Mouse (Mus musculus): ENCODE results near the gene Gm12355. TPM values are rescaled to one million over a fixed set of nuclear protein-coding genes. Genes with fewer than 3 reads are reported as not detected.
"Not testable (repeated sequence)": the region's sequence is repeated elsewhere in the genome, so short reads cannot be mapped to it uniquely, and the experiment has no call there.

The Gm12355 gene
- polyA plus RNA-seq, 1 experiment from 2014 or later, result 0.80 TPM

GRCm38 (mm10) chr11:98640091-98640490 is 14.6 kb upstream of the Gm12355 start:
- H3K4me1 ChIP-seq, result no peaks in the 10 kb centered on the region
- 66% methylated on average over 5 of the region's 5 CpGs for WGBS
- no peaks in the 10 kb centered on the region for H3K36me3 ChIP-seq
- no peaks in the 10 kb centered on the region for H3K9me3 ChIP-seq
- no peak overlapping the region for H3K27ac ChIP-seq
- ATAC-seq (ENCODE audit: insufficient number of reproducible peaks, insufficient read depth, low FRiP score, low TSS enrichment, low read depth), result no peak
- H3K4me2 ChIP-seq, result no peak overlapping the region
- no peak overlapping the region for H3K9ac ChIP-seq
- no peak overlapping the region for H3K4me3 ChIP-seq
- peaks cover 4% of the 10 kb centered on the region for H3K27me3 ChIP-seq

GRCm38 (mm10) chr11:98637501-98637900 is 12.0 kb upstream of the Gm12355 start:
- no peak overlapping the region for H3K4me3 ChIP-seq
- H3K4me2 ChIP-seq, result no peak overlapping the region
- no peaks in the 10 kb centered on the region for H3K36me3 ChIP-seq
- H3K27me3 ChIP-seq, result peaks cover 4% of the 10 kb centered on the region
- 79% methylated on average over 1 of the region's 1 CpGs for WGBS
- H3K9me3 ChIP-seq, result no peaks in the 10 kb centered on the region
- ATAC-seq (ENCODE audit: insufficient number of reproducible peaks, insufficient read depth, low FRiP score, low TSS enrichment, low read depth), result no peak
- no peaks in the 10 kb centered on the region for H3K4me1 ChIP-seq
- no peak overlapping the region for H3K27ac ChIP-seq
- H3K9ac ChIP-seq, result no peak overlapping the region

- not testable (repeated sequence) for H3K27me3 ChIP-seq; H3K4me1 ChIP-seq; H3K36me3 ChIP-seq; H3K4me2 ChIP-seq; H3K4me3 ChIP-seq; ATAC-seq (ENCODE audit: insufficient number of reproducible peaks, insufficient read depth, low FRiP score, low TSS enrichment, low read depth); H3K9ac ChIP-seq; H3K9me3 ChIP-seq; H3K27ac ChIP-seq
- WGBS, result 28% methylated on average over 10 of the region's 10 CpGs
Observed at GRCm38 (mm10) chr11:98635312-98635970, 10.0 kb upstream of the Gm12355 start.

- Histone ChIP-seq H3K4me3 (no peak overlapping the region), H3K9me3 (no peaks in the 10 kb centered on the region), H3K27ac (no peak overlapping the region), H3K4me1 (no peaks in the 10 kb centered on the region), H3K9ac (no peak overlapping the region), H3K4me2 (no peak overlapping the region), H3K36me3 (no peaks in the 10 kb centered on the region), H3K27me3 (peaks cover 3% of the 10 kb centered on the region; the same call in 1 of the 2 replicates)
- no peak for ATAC-seq (ENCODE audit: insufficient number of reproducible peaks, insufficient read depth, low FRiP score, low TSS enrichment, low read depth)
- 81% methylated on average over 5 of the region's 5 CpGs for WGBS
Observed at GRCm38 (mm10) chr11:98630646-98631045, 5.2 kb upstream of the Gm12355 start.

- Histone ChIP-seq H3K4me3 (no peak overlapping the region), H3K27ac (no peak overlapping the region), H3K4me2 (no peak overlapping the region), H3K27me3 (peaks cover 3% of the 10 kb centered on the region; the same call in 1 of the 2 replicates), H3K9ac (no peak overlapping the region), H3K36me3 (no peaks in the 10 kb centered on the region), H3K4me1 (no peaks in the 10 kb centered on the region), H3K9me3 (0 out of 2 replicates have a peak, but pooled peaks cover 3% of the 10 kb centered on the region)
- 98% methylated on average over 3 of the region's 3 CpGs for WGBS
- no peak for ATAC-seq (ENCODE audit: insufficient number of reproducible peaks, insufficient read depth, low FRiP score, low TSS enrichment, low read depth)
Observed at GRCm38 (mm10) chr11:98628706-98629105, 3.2 kb upstream of the Gm12355 start.

- 89% methylated on average over 2 of the region's 2 CpGs for WGBS
- H3K27ac ChIP-seq; H3K9ac ChIP-seq; H3K27me3 ChIP-seq; H3K4me2 ChIP-seq; H3K9me3 ChIP-seq; ATAC-seq (ENCODE audit: insufficient number of reproducible peaks, insufficient read depth, low FRiP score, low TSS enrichment, low read depth); H3K4me1 ChIP-seq; H3K36me3 ChIP-seq; H3K4me3 ChIP-seq: not testable (repeated sequence)
Observed at GRCm38 (mm10) chr11:98624381-98624780, 1.1 kb downstream of the Gm12355 start.

- WGBS, result 70% methylated on average over 6 of the region's 6 CpGs
- ATAC-seq (ENCODE audit: insufficient number of reproducible peaks, insufficient read depth, low FRiP score, low TSS enrichment, low read depth); H3K27ac ChIP-seq: not testable (repeated sequence)
Observed at GRCm38 (mm10) chr11:98623981-98624380, 1.5 kb downstream of the Gm12355 start.

GRCm38 (mm10) chr11:98620791-98621190 is 4.7 kb downstream of the Gm12355 start:
- no peaks in the 10 kb centered on the region for H3K27me3 ChIP-seq
- no peak for ATAC-seq (ENCODE audit: insufficient number of reproducible peaks, insufficient read depth, low FRiP score, low TSS enrichment, low read depth)
- no peaks in the 10 kb centered on the region for H3K4me1 ChIP-seq
- no peak overlapping the region for H3K4me3 ChIP-seq
- no peak overlapping the region for H3K4me2 ChIP-seq
- 0 out of 2 replicates have a peak, but pooled peaks cover 5% of the 10 kb centered on the region for H3K9me3 ChIP-seq
- H3K36me3 ChIP-seq, result no peaks in the 10 kb centered on the region
- H3K9ac ChIP-seq, result no peak overlapping the region
- WGBS, result 92% methylated on average over 13 of the region's 13 CpGs
- H3K27ac ChIP-seq, result no peak overlapping the region

More at GRCm38 (mm10) chr11:98623981-98624380, 1.5 kb downstream of the Gm12355 start:
- not testable (repeated sequence) for H3K4me1 ChIP-seq, H3K9me3 ChIP-seq, H3K27me3 ChIP-seq, H3K36me3 ChIP-seq, H3K4me3 ChIP-seq, H3K9ac ChIP-seq, H3K4me2 ChIP-seq

GRCm38 (mm10) chr11:98606763-98607162 is 18.7 kb downstream of the Gm12355 start:
- ATAC-seq (ENCODE audit: insufficient number of reproducible peaks, insufficient read depth, low FRiP score, low TSS enrichment, low read depth), result no peak
- peaks cover 30% of the 10 kb centered on the region for H3K27me3 ChIP-seq
- H3K4me2 ChIP-seq, result no peak overlapping the region
- H3K4me3 ChIP-seq, result no peak overlapping the region
- WGBS, result 11% methylated on average over 3 of the region's 3 CpGs
- H3K9ac ChIP-seq, result no peak overlapping the region
- no peak overlapping the region for H3K27ac ChIP-seq
- no peaks in the 10 kb centered on the region for H3K9me3 ChIP-seq
- H3K36me3 ChIP-seq, result no peaks in the 10 kb centered on the region
- H3K4me1 ChIP-seq, result peaks cover 5% of the 10 kb centered on the region; the same call in 1 of the 2 replicates

GRCm38 (mm10) chr11:98604911-98605310 is 20.6 kb downstream of the Gm12355 start:
- 65% methylated on average over 6 of the region's 6 CpGs for WGBS
- not testable (repeated sequence) for H3K27ac ChIP-seq
- H3K27me3 ChIP-seq, result peaks cover 48% of the 10 kb centered on the region

GRCm38 (mm10) chr11:98603953-98604352 is 21.5 kb downstream of the Gm12355 start:
- no peaks in the 10 kb centered on the region for H3K36me3 ChIP-seq
- peaks cover 7% of the 10 kb centered on the region; the same call in 1 of the 2 replicates for H3K4me1 ChIP-seq
- H3K9me3 ChIP-seq, result no peaks in the 10 kb centered on the region
- ATAC-seq (ENCODE audit: insufficient number of reproducible peaks, insufficient read depth, low FRiP score, low TSS enrichment, low read depth), result no peak
- no peak overlapping the region for H3K9ac ChIP-seq
- H3K27me3 ChIP-seq, result peaks cover 50% of the 10 kb centered on the region
- H3K4me3 ChIP-seq, result no peak overlapping the region
- H3K4me2 ChIP-seq, result no peak overlapping the region
- WGBS, result 80% methylated on average over 2 of the region's 2 CpGs
- no peak overlapping the region for H3K27ac ChIP-seq

More at GRCm38 (mm10) chr11:98604911-98605310, 20.6 kb downstream of the Gm12355 start:
- not testable (repeated sequence) for H3K4me2 ChIP-seq; H3K4me3 ChIP-seq; H3K36me3 ChIP-seq; H3K9ac ChIP-seq; H3K4me1 ChIP-seq; ATAC-seq (ENCODE audit: insufficient number of reproducible peaks, insufficient read depth, low FRiP score, low TSS enrichment, low read depth); H3K9me3 ChIP-seq

- Histone ChIP-seq H3K36me3 (no peaks in the 10 kb centered on the region), H3K4me1 (peaks cover 12% of the 10 kb centered on the region; the same call in 1 of the 2 replicates), H3K27ac (no peak overlapping the region), H3K4me2 (peak overlapping the region; percentile 44), H3K9me3 (no peaks in the 10 kb centered on the region), H3K27me3 (peaks cover 63% of the 10 kb centered on the region), H3K4me3 (peak overlapping the region; percentile 24), H3K9ac (no peak overlapping the region)
- no peak for ATAC-seq (ENCODE audit: insufficient number of reproducible peaks, insufficient read depth, low FRiP score, low TSS enrichment, low read depth)
- 3% methylated on average over 20 of the region's 20 CpGs for WGBS
Observed at GRCm38 (mm10) chr11:98602090-98602690, 23.3 kb downstream of the Gm12355 start.

Data from embryonic facial prominence, embryonic 13.5 days (tissue).